Mouse (Mus musculus): ENCODE measurements around the gene Tvp23a.

Gene Tvp23a

GRCm38 (mm10) chr16:10452445-10452896 is 5.3 kb upstream of the Tvp23a start:
- DNase-seq, result peak; percentile 96

DNA sequence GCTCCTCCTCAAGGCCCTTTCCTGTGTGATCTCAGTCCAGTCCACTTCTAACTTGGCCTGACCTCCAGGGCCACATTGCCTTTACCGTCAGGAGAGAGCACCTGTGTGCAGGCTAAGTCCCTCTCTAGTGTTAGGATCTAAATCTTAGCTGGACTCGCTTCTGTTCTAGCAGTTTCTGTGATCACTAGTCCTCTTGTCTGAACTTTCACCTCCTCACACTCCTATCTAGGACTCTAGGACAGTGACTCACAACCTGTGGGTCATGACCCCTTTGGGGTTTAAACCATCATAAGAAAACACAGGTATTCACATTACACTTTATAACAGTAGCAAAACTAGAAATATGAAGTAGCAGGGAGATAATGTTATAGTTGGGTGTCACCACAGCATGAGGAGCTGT is 4.7 kb upstream of the Tvp23a start:
- DNase-seq, result peak; percentile 20

- no peak for DNase-seq
These were observed 1.8 kb upstream of the Tvp23a start for GRCm38 (mm10) chr16:10448931-10449330.

- DNase-seq, result no peak
These were observed 619 bp upstream of the Tvp23a start for GRCm38 (mm10) chr16:10447781-10448180.

- no peak for DNase-seq
These were observed 444 bp downstream of the Tvp23a start for GRCm38 (mm10) chr16:10446573-10447263.

DNA sequence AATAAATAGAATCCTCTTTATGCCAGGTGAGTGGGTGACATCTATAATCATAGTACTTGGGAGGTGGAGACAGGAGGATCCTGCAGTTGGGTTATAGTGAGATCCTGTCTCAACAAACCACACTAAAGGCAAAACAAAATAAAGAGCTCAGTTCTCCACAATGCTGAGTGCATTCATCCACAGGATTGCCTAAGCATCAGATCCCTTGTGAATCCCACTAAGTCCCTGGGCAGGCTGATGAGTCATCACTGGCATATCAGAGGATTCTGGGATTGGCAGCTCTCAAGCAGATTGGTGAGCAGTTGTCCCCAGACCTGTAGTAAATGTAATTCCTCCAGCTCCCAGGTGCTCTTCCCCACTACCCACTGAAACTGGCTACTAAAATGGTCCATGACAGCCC is 3.4 kb downstream of the Tvp23a start:
- no peak for DNase-seq

DNA sequence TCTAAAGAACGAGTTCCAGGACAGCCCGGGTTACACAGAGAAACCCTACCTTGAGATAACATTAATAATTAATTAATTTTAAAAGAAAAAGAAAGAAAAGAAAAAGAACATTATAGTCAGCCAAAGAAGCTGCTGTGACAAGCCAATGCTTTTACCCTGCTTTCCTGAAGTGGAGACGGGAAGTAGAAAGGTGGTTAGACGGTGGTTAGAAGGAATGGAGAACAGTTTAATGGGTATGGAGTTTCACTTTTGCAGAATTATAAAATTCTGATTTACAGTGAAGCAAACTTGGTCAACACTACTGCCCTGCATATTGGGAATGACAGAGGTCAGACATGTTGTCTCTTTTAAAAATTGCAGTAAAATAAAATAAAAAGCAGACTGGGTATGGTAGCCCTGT is 5.4 kb downstream of the Tvp23a start:
- no peak for DNase-seq

DNA sequence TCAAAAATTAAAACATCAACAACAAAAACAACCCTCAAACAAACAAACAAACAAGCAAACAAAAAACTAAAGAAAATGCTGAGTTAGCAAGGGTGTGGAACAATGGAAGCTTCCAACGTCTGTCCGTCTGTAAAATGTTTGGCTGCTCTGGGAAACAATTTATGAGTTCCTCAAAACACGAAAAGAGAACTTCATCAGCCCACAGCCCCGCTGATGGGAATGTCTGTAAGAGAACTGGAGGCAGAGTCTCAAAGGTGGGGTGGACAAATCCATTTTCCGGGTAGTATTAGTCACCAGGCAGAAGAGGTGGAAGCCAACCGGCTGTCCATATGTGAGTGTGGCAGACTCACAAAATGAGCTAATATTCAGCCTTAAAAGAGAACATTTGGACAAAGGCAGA is 5.8 kb downstream of the Tvp23a start:
- DNase-seq, result no peak

DNA sequence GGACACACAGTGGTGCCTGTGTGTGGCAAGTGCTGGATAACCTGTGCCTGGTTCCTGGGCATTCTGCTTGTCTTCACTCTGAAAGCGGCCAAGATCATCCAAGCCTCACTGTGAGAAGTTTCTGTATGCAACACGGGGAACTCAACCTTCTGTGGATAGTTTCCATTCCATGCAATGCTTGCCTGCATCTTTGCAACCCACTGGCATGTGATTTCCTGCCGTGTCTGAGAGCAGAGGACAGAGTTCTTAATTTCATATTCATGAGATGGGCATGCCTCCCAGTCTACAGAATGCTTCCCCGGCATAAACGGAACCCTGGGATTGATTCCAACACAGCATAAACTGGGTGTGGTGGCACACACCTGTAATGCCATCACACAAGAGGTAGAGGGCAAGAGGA is 9.1 kb downstream of the Tvp23a start:
- no peak for DNase-seq

GRCm38 (mm10) chr16:10436166-10436565 is 11.0 kb downstream of the Tvp23a start:
- DNase-seq, result no peak

DNA sequence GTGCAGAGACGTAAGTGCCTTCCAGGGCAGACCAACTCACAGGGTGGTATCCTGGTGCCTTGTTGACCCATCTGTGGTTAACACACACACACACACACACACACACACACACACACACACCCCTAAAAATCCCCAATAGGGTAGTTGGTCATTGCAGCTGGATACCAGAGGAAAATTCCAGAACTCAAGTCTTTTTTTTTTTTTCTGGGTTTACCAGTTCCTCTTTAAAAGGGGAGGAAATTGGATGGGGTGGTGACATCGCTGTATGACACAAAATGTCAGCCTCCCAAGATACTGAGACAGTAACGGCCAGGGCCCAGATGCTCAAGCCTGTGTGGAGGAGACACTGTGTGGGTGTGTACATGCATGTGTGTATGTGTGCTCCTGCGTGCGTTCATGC is 13.8 kb downstream of the Tvp23a start:
- no peak for DNase-seq

- no peak for DNase-seq
These were observed 14.8 kb downstream of the Tvp23a start for GRCm38 (mm10) chr16:10432387-10432786.

GRCm38 (mm10) chr16:10431911-10432310 is 15.3 kb downstream of the Tvp23a start:
- DNase-seq, result no peak

- DNase-seq, result no peak
These were observed 26.6 kb downstream of the Tvp23a start for GRCm38 (mm10) chr16:10420447-10421054.

- DNase-seq, result no peak
These were observed 29.4 kb downstream of the Tvp23a start for GRCm38 (mm10) chr16:10417723-10418259.

DNA sequence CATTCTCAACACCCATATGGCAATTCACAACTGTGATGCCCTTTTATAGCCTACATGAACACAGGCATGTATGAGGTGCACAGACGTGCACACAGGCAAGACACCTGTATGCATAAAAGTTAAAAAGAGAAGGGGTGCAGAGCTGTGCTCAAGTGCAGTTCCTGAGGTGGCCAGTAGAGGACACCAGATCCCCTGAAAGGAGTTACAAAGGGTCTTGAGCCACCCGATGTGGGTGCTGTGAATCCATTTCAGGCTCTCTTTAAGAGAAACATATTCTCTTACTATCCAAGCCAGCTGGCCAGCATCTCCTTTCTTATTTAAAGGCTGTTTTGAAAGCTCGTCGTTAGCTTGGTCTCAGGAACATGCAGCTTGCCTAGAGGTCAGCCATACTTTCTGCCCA is 30.3 kb downstream of the Tvp23a start:
- no peak for DNase-seq

GRCm38 (mm10) chr16:10415976-10416375 is 31.2 kb downstream of the Tvp23a start:
- DNase-seq, result peak; percentile 56

DNA sequence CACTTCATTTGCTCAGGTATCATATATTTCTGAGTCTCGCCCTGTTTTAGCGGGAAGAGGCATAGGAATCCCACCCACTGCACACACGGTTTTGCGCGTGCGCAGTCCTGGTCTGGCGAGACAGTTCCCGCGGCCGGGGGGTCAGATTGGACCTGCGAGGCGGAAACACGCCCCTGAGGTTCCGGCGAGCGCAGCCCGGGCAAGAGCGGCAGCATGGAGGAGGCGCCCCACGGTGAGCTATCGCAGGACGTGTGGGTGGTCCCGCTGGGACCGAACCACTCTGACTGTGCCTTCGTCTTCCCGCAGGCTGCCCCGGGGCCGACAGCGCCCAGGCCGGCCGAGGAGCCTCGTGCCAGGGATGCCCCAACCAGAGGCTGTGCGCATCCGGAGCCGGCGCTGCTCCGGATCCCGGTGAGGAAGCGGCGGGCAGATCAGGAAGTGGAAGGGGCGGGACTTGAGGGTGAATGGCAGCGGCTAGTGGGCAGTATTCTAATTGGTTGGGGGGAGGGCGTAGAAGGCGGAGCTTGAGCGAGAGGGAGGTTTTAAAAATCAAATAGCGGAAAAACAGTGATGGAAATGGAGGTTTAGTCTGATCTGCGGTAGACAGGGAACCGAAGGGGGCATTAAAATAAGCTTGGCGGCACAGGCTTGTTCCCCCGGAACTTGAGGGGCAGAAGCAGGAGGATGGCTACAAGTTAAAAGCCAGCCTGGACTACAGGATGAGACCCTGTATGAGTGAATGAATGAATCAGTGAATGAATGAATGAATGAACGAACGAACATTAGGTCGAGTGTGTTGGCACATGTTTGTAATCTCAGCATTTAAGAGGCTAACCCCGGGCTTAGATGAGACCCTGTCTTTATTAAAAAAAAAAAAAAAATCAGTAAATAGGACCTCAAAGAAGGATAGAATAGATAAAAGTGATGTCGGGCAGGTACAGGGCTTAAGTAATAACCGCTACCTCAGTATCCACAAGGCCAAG is 35.1 kb downstream of the Tvp23a start, which contains the start of gene Nubp1:
Nubp1 (plus strand) TSS at position 185 of the 983 bp plus-strand sequence.
- peak; percentile 97 for DNase-seq

GRCm38 (mm10) chr16:10399160-10399559 is 48.0 kb downstream of the Tvp23a start:
- peak; percentile 85 for DNase-seq

DNA sequence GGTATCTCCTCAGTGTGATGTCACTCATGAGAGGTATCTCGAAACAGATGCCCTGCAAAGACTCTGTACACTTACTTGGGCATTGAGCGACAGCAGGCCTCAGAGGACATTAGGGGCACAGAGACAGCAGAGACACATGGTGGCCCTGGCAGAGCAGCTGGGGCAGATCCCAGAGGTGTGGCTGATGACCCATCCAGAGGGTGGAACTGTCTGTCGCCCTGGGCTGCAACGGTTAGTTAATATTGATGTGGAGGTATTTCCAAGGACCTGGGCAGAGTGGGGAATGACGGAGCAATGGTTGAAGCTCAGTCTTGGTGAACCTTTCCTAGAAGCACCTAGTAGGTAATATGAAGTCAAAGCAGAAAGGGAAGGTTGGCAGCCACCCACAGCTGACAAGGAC is 48.4 kb downstream of the Tvp23a start:
- DNase-seq, result no peak

- peak; percentile 81 for DNase-seq
These were observed 52.2 kb downstream of the Tvp23a start, which contains the start of gene Tekt5 for GRCm38 (mm10) chr16:10394699-10395540. Gene Tekt5, minus strand, starts transcription at chr16:10395490.

DNA sequence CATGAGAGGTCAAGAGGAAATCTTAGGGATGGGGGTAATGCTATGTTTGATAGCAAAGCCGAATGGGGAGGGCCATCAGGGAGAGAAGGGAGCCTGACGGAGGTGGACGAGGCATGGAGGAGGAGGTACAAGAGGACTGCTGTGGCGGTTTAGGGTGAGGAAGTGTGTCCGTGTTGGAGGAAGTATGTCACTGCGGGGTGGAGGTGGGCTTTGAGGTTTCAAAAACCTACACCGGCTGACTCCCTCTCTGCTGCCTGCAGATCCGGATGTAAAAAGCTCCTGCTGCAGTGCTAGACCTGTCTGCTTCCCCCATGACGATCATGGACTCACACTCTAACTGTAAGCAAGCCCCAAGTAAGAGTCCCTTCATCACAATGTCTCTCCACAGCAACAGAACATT is 54.6 kb downstream of the Tvp23a start:
- no peak for DNase-seq
